Comparison of ENCODE assay signal across 19 mouse cellular contexts in the genomic region with DNA sequence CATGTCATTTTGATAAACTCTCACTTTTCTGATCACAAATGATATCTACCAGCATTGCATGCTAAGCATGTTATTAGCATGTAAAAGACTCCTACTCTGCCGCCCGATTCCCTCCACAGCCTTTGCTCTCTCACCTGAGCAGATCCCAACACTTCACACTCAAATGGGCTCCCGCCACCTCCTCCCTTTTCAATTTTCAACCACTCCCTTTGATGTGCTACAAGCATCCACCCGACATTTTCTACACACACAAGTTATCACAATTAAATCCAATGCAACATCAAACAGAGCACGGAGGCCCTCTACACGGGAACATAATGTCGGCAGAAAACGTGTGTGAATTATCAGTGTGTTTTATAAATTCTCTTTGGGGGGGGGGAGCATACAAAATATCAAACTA.
DNase-seq lines count a peak whose midpoint lies in the region; ATAC-seq and TF ChIP-seq lines count a peak whose summit lies in the region.
"Had no signal": no experiment of that assay in that cellular context is flagged by ENCODE, and none has a peak within 500 bp of the region (broad histone marks: within the 10 kb centered on the region; RNA-seq: fewer than 3 reads in every experiment).

No protein-coding gene starts in this region.

- DNase-seq in hindbrain, postnatal 0 days (ENCODE audit: low spot score): no peak
- no peak for DNase-seq in midbrain, embryonic 10.5 days (ENCODE audit: low spot score)
- peak; percentile 65 for DNase-seq in midbrain, embryonic 14.5 days
- no peak for DNase-seq in midbrain, postnatal 0 days (ENCODE audit: low spot score)
- no peak for DNase-seq in left cerebral cortex, postnatal 10 days (ENCODE audit: extremely low spot score in 1 of 2, low spot score in 2 of 2)
- no peak for DNase-seq in B cell, adult 2 months
- DNase-seq: adrenal gland, adult 8-10 months; adrenal gland, postnatal 36 days; cerebellum, adult 11 months; cerebellum, adult 9-10 months; cerebellum, postnatal 25 days; forebrain, postnatal 0 days; gastrocnemius, postnatal 14 days had no signal

- intact Hi-C loops in left cerebral cortex, postnatal 10 days (cut with DNase I): no loop called here

- no peak for ATAC-seq in hindbrain, embryonic 12.5 days (ENCODE audit: low FRiP score)
- ATAC-seq in hindbrain, postnatal 0 days: no peak
- ATAC-seq in midbrain, embryonic 12.5 days (ENCODE audit: low FRiP score, low read depth): no peak
- no peak for ATAC-seq in midbrain, embryonic 14.5 days (ENCODE audit: low FRiP score, low TSS enrichment)
- peak; percentile 41; the same call in 1 of the 2 replicates for ATAC-seq in midbrain, postnatal 0 days (ENCODE audit: low FRiP score)
- ATAC-seq: forebrain, postnatal 0 days; intestine, embryonic 16.5 days had no signal

- no peaks in the 10 kb centered on the region for H3K27me3 ChIP-seq in hindbrain, embryonic 12.5 days
- no peaks in the 10 kb centered on the region for H3K27me3 ChIP-seq in hindbrain, postnatal 0 days (ENCODE audit: insufficient read depth, low read length)
- no peaks in the 10 kb centered on the region for H3K27me3 ChIP-seq in midbrain, embryonic 12.5 days
- no peaks in the 10 kb centered on the region for H3K27me3 ChIP-seq in midbrain, embryonic 10.5 days (ENCODE audit: low read depth, poor library complexity, severe bottlenecking)
- no peaks in the 10 kb centered on the region for H3K27me3 ChIP-seq in midbrain, embryonic 14.5 days (ENCODE audit: control insufficient read depth, insufficient read depth, low read length)
- no peaks in the 10 kb centered on the region for H3K27me3 ChIP-seq in midbrain, postnatal 0 days (ENCODE audit: insufficient read depth, low read length)
- H3K27me3 ChIP-seq: embryonic facial prominence, embryonic 12.5 days; heart, embryonic 12.5 days had no signal

- WGBS in hindbrain, embryonic 12.5 days: 75% methylated on average over 8 of the region's 8 CpGs
- 73% methylated on average over 8 of the region's 8 CpGs for WGBS in hindbrain, postnatal 0 days
- 69% methylated on average over 8 of the region's 8 CpGs for WGBS in midbrain, embryonic 12.5 days
- 91% methylated on average over 8 of the region's 8 CpGs for WGBS in midbrain, embryonic 10.5 days
- WGBS in midbrain, embryonic 14.5 days: 46% methylated on average over 8 of the region's 8 CpGs
- 35% methylated on average over 8 of the region's 8 CpGs for WGBS in midbrain, postnatal 0 days

- peaks cover 7% of the 10 kb centered on the region; the same call in 1 of the 2 replicates for H3K36me3 ChIP-seq in hindbrain, embryonic 12.5 days
- H3K36me3 ChIP-seq in hindbrain, postnatal 0 days (ENCODE audit: insufficient read depth, low read length): no peaks in the 10 kb centered on the region
- H3K36me3 ChIP-seq in midbrain, embryonic 12.5 days: peaks cover 17% of the 10 kb centered on the region
- peaks cover 46% of the 10 kb centered on the region for H3K36me3 ChIP-seq in midbrain, embryonic 10.5 days
- peaks cover 7% of the 10 kb centered on the region; the same call in 1 of the 2 replicates for H3K36me3 ChIP-seq in midbrain, embryonic 14.5 days (ENCODE audit: control insufficient read depth, insufficient read depth, low read length)
- no peaks in the 10 kb centered on the region for H3K36me3 ChIP-seq in midbrain, postnatal 0 days (ENCODE audit: insufficient read depth, low read length)
- H3K36me3 ChIP-seq: embryonic facial prominence, embryonic 12.5 days; G1E had no signal

- H3K9ac ChIP-seq in hindbrain, embryonic 12.5 days: no peak overlapping the region
- H3K9ac ChIP-seq in hindbrain, postnatal 0 days (replicated peaks; ENCODE audit: low read length): no peak overlapping the region
- H3K9ac ChIP-seq in midbrain, embryonic 12.5 days (replicated peaks): no peak overlapping the region
- H3K9ac ChIP-seq in midbrain, embryonic 14.5 days (replicated peaks; ENCODE audit: low read length): no peak overlapping the region
- no peak overlapping the region for H3K9ac ChIP-seq in midbrain, postnatal 0 days (replicated peaks; ENCODE audit: low read length, poor library complexity, severe bottlenecking)
- H3K9ac ChIP-seq: embryonic facial prominence, embryonic 12.5 days; forebrain, postnatal 0 days; heart, embryonic 12.5 days had no signal

- no peak for TF ChIP-seq CTCF in hindbrain, postnatal 0 days (IDR thresholded peaks at IDR 0.05; ENCODE audit: low read depth)
- TF ChIP-seq CTCF in midbrain, postnatal 0 days (IDR thresholded peaks at IDR 0.05): no peak

- no peak overlapping the region for H3K4me2 ChIP-seq in hindbrain, embryonic 12.5 days (replicated peaks)
- no peak overlapping the region for H3K4me2 ChIP-seq in hindbrain, postnatal 0 days (ENCODE audit: low read depth, low read length)
- H3K4me2 ChIP-seq in midbrain, embryonic 12.5 days (replicated peaks): no peak overlapping the region
- H3K4me2 ChIP-seq in midbrain, embryonic 14.5 days (ENCODE audit: low read length): peak overlapping the region; percentile 20; the same call in 1 of the 2 replicates
- H3K4me2 ChIP-seq in midbrain, postnatal 0 days (ENCODE audit: low read depth, low read length, poor library complexity, severe bottlenecking): no peak overlapping the region
- H3K4me2 ChIP-seq: embryonic facial prominence, embryonic 12.5 days; heart, embryonic 12.5 days had no signal

- peaks cover 23% of the 10 kb centered on the region for H3K4me1 ChIP-seq in hindbrain, embryonic 12.5 days
- no peaks in the 10 kb centered on the region for H3K4me1 ChIP-seq in hindbrain, postnatal 0 days (ENCODE audit: insufficient read depth, low read length)
- peaks cover 24% of the 10 kb centered on the region for H3K4me1 ChIP-seq in midbrain, embryonic 12.5 days
- H3K4me1 ChIP-seq in midbrain, embryonic 10.5 days: peaks cover 16% of the 10 kb centered on the region; the same call in 1 of the 2 replicates
- H3K4me1 ChIP-seq in midbrain, embryonic 14.5 days (ENCODE audit: control insufficient read depth, insufficient read depth, low read length): peaks cover 40% of the 10 kb centered on the region
- H3K4me1 ChIP-seq in midbrain, postnatal 0 days (ENCODE audit: insufficient read depth, low read length): peaks cover 4% of the 10 kb centered on the region; the same call in 1 of the 2 replicates
- H3K4me1 ChIP-seq: embryonic facial prominence, embryonic 12.5 days had no signal

- no peak overlapping the region for H3K4me3 ChIP-seq in hindbrain, embryonic 12.5 days
- no peak overlapping the region for H3K4me3 ChIP-seq in hindbrain, postnatal 0 days (ENCODE audit: low read length)
- H3K4me3 ChIP-seq in midbrain, embryonic 12.5 days: no peak overlapping the region
- H3K4me3 ChIP-seq in midbrain, embryonic 10.5 days: no peak overlapping the region
- H3K4me3 ChIP-seq in midbrain, embryonic 14.5 days (replicated peaks; ENCODE audit: low read depth, low read length): no peak overlapping the region
- no peak overlapping the region for H3K4me3 ChIP-seq in midbrain, postnatal 0 days (ENCODE audit: low read depth, low read length)
- H3K4me3 ChIP-seq: embryonic facial prominence, embryonic 12.5 days; heart, embryonic 12.5 days had no signal

- H3K9me3 ChIP-seq in hindbrain, embryonic 12.5 days (replicated peaks): no peaks in the 10 kb centered on the region
- no peaks in the 10 kb centered on the region for H3K9me3 ChIP-seq in hindbrain, postnatal 0 days (ENCODE audit: low read length)
- no peaks in the 10 kb centered on the region for H3K9me3 ChIP-seq in midbrain, embryonic 12.5 days
- no peaks in the 10 kb centered on the region for H3K9me3 ChIP-seq in midbrain, embryonic 10.5 days (replicated peaks)
- no peaks in the 10 kb centered on the region for H3K9me3 ChIP-seq in midbrain, embryonic 14.5 days (ENCODE audit: control insufficient read depth, low read length)
- no peaks in the 10 kb centered on the region for H3K9me3 ChIP-seq in midbrain, postnatal 0 days (ENCODE audit: low read length)
- H3K9me3 ChIP-seq: embryonic facial prominence, embryonic 12.5 days; heart, embryonic 12.5 days had no signal

- peak overlapping the region; percentile 77 for H3K27ac ChIP-seq in hindbrain, embryonic 12.5 days
- no peak overlapping the region for H3K27ac ChIP-seq in hindbrain, postnatal 0 days
- peak overlapping the region; percentile 64 for H3K27ac ChIP-seq in midbrain, embryonic 12.5 days (replicated peaks)
- H3K27ac ChIP-seq in midbrain, embryonic 10.5 days (replicated peaks): no peak overlapping the region
- H3K27ac ChIP-seq in midbrain, embryonic 14.5 days (replicated peaks; ENCODE audit: low read depth, low read length): peak overlapping the region; percentile 71
- H3K27ac ChIP-seq in midbrain, postnatal 0 days (ENCODE audit: low read depth, low read length): peak overlapping the region; percentile 53
- H3K27ac ChIP-seq: embryonic facial prominence, embryonic 12.5 days had no signal

Comparison
In these comparisons a context has a peak if more than half of its experiments do, and no peak if none do; other contexts are left out.
1. H3K27ac ChIP-seq: peak in hindbrain, embryonic 12.5 days (single experiment), midbrain, embryonic 12.5 days (single experiment), midbrain, embryonic 14.5 days (single experiment) and midbrain, postnatal 0 days (single experiment); none in hindbrain, postnatal 0 days (single experiment) and midbrain, embryonic 10.5 days (single experiment).